Mouse (Mus musculus) cerebellum, adult (tissue): ENCODE data around the gene Hsd17b12.

Source experiments
- ATAC-seq: cut with Nextera tagmentation; 2 replicates; pipeline ENCODE4 v1.9.2; 2017; ENCODE audit warnings: mild to moderate bottlenecking, moderate library complexity, mixed read lengths; ENCODE audit not compliant: insufficient number of reproducible peaks, low FRiP score, low TSS enrichment

Gene Hsd17b12

GRCm38 (mm10) chr2:94157592-94158519 lies at the start of gene Hsd17b12:
TSS of gene Hsd17b12 (minus strand) at chr2:94157964.
- peak; percentile 99 for ATAC-seq

- no peak for ATAC-seq
Observed at GRCm38 (mm10) chr2:94184906-94185305, 27.1 kb upstream of the Hsd17b12 start.

DNA sequence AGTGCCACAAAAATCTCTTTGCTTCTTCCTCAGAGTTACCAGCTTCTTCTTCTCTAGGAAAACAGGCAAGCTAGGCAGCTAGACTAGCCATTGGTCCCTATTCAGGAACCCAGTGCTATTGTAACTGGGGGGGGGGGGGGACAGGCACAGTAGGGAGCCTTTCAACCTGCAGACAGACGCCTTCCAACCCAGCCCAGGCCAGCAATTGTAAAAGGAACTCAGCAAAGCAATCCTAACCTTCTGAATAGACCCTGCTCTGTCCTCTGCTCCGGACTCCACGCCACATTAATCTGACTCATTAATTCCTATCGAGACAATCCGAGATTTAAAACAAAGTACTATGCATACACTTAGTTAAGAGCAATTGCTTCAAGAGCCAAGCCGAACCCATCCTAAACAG lies 26.4 kb upstream of the Hsd17b12 start:
- no peak for ATAC-seq

DNA sequence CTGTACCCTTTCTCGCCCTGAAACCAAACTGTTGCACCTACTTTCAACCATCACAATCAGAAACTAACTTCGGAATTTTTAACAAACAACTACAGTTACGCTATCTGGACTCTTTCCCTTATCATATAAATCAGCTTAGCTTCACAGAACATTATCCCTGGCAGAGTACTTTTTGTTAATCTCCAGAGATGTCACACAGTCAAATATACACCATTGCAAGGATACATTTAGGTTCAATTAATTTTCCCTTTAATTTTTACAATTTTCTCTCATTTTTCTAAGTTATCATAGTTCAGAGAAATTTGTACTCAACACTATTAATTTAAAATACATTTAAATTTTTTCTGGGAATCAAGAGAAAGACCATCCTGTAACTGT lies 21.3 kb upstream of the Hsd17b12 start:
- ATAC-seq: no peak

GRCm38 (mm10) chr2:94178321-94179029 lies 20.7 kb upstream of the Hsd17b12 start:
- peak; percentile 96 for ATAC-seq

DNA sequence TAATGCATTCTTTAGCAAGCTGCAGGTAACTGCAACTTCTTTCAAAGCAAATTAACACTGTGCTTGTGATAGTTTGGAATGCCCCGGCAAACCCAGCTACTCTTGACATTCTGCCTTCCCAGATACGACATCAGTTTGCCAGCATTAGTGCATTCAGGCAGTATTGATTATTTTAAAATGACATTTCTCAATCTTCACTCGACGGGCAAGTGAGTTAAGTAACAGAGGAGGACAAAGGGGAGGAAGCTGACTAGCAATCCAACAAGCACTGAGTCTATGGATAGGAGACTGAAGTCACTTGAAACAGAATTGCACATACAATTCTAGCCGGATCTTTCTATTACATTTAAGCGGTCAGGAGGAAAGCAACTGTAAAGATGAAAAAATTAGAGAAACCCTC lies 19.5 kb upstream of the Hsd17b12 start:
- ATAC-seq: no peak

DNA sequence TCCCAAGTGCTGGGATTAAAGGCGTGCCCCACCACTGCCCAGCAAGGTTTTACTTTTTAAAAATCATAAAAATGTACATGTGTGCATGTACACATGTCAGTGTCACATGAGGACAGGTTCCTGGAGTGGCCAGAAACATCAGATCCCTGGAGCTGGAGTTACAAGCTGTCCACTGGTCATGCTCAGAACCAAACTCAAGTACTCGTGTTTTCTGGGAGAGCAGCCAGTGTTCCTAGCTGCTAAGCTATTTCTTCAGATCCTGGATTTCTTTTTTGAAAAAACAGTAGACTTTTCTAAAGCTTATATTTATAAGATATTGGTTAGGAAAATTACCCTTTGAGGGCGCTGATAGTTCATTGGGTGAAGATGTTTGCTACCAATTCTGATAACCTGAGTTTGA lies 18.6 kb upstream of the Hsd17b12 start:
- ATAC-seq: no peak

DNA sequence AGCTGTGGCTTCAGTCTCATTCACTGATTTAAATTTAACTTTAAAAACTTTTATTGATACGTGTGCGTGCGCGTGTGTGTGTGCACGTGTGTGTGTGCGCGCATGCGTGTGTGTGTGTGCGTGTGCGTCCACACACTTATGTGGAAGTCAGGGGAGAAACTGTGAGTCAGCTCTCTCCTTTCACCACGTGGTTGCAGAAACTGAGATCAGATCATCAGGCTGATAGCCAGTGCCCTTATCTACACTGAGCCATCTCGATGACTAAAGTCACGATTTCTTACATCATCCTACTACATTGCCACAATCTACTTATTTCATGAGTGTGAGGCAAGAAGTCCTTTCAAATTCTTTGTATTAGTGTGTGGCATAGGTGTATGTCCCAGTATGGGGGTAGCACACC lies 15.8 kb upstream of the Hsd17b12 start:
- ATAC-seq: no peak

- no peak for ATAC-seq
Observed at GRCm38 (mm10) chr2:94163207-94163606, 5.4 kb upstream of the Hsd17b12 start.

DNA sequence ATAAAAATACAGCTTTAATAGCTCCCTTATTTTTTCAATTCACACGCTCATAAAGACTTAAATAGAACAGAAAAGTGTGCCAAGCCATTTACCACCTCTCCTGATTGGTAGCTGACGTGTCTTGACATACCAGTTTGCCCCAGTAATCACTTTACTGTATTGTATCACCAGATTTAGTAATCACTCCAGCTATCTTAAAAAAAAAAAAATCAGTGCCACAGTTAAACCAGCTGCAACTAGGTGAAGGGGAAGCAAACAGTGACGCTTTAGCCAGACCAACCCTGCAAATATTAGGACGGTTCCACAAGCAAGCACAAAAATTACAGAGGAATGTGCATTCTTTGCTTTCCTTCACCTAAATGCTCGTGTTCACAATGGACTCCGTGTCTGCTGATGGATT lies 4.4 kb upstream of the Hsd17b12 start:
- no peak for ATAC-seq

DNA sequence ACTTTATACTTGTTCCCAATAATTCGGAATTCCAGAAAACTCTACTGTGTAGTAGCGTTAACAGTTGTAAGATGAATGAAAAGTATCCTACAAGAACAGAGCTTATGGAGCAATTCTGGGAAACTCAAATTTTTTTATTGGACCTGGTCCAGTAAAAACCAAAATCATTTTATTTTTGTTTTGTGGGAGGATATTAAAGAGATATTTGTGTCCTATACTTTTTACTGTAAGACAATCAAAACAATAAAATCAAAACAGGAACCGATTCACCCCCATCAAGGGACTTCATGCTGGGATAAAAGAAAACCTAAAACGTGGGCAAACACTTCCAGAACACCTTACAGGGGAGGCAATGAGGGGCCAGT lies 738 bp upstream of the Hsd17b12 start:
- no peak for ATAC-seq

GRCm38 (mm10) chr2:94157051-94157450 lies 713 bp downstream of the Hsd17b12 start:
- ATAC-seq: no peak

DNA sequence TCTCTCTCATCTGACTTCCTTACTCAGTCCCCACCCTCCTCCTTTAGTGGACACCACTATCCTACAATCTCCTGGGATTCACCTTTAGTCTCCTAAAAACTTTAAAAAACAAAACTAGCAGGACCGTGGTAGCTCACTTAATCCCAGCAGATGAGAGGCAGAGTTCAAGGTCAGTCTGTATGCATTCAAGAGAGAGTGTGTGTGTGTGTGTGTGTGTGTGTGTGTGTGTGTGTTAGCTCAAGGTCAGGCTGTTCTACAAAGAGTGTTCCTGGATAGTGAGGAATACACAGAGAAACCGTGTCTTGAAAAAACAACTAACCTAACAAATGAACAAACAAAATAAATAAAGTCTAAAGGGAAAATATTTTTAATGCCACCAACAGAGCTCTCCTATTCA lies 12.6 kb downstream of the Hsd17b12 start:
- no peak for ATAC-seq

DNA sequence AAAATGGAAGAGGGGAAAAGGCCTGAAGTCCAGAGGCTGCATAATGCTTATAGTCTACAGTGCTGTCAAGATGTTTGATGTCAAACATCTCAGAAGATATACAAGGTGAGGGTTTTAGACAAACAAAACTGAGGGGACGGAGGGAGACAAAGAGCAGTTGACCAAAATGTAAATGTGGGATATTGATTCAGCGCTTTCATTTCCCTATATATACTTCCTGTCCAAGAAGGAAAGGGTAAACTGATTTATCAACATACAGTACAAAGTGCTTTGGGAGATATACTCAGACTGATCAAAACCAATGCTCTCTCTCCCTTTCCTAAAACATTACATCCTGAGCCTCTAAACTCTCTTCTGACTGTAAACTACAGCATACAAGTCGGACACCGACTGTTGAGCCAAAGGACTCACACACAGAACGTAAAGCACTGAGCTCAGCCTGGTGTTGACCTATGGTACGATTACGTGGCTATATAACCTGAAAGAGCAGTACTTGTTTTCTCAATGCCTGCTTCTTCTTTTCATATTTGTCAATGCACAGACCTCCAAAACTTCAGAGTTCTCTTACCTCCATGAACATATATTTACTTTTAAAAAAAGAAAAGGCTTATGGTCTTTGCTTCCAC lies 13.1 kb downstream of the Hsd17b12 start:
- ATAC-seq: no peak

GRCm38 (mm10) chr2:94141293-94141692 lies 16.5 kb downstream of the Hsd17b12 start:
- no peak for ATAC-seq

GRCm38 (mm10) chr2:94138469-94139390 lies 19.0 kb downstream of the Hsd17b12 start:
- ATAC-seq: peak; percentile 45; the same call in 1 of the 2 replicates

GRCm38 (mm10) chr2:94136837-94137236 lies 20.9 kb downstream of the Hsd17b12 start:
- no peak for ATAC-seq

- no peak for ATAC-seq
Observed at GRCm38 (mm10) chr2:94128496-94128895, 29.3 kb downstream of the Hsd17b12 start.

GRCm38 (mm10) chr2:94122182-94123041 lies 35.4 kb downstream of the Hsd17b12 start:
- peak; percentile 69 for ATAC-seq
